Mouse (Mus musculus) left cerebral cortex, adult 2 months (tissue): ENCODE measurements at regions not wholly inside any gene's neighbourhood (a gene's known extent, or its start where the extent isn't known, plus 50 kb on each side); places are given as distances from the start of the nearest gene placed in this dataset.

Experiments
- DNase-seq, 2 experiments: peaks; one replicate each; pipeline ENCODE4 v3.0.0; 2021 to 2022; ENCODE audit warnings: low spot score in 2 of 2, mixed read lengths in 1 of 2; ENCODE audit errors: extremely low spot score in 1 of 2
- H3K27ac ChIP-seq: fragments of 200-600 bp; 2 replicates; pipeline ENCODE4 v1.8.1; 2022
- H3K4me3 ChIP-seq: fragments of 200-600 bp; 2 replicates; pipeline ENCODE4 v1.8.1; 2022
- CTCF ChIP-seq: fragments of 200-600 bp; IDR thresholded peaks from 2 replicates; pipeline ENCODE4 v1.8.1; 2022; ENCODE audit warnings: antibody characterized with exemption, mild to moderate bottlenecking, moderate library complexity
- intact Hi-C: fragments of 180-260 bp; cut with DNase I; formaldehyde crosslinking; loops from one replicate; pipeline ENCODE4 v1.15.1; 2025

GRCm38 (mm10) chr2:51443946-51444345 lies 183.4 kb upstream of the Tas2r134 start:
- no peak for TF ChIP-seq CTCF
- Histone ChIP-seq H3K27ac (no peak overlapping the region), H3K4me3 (no peak overlapping the region)
- intact Hi-C loops = no loop called here
- no peak for DNase-seq

- no peak for TF ChIP-seq CTCF
These were observed 188.3 kb upstream of the Tas2r134 start for GRCm38 (mm10) chr2:51439047-51439446.

GRCm38 (mm10) chr2:51436590-51436989 lies 190.7 kb upstream of the Tas2r134 start:
- Histone ChIP-seq H3K27ac (no peak overlapping the region), H3K4me3 (no peak overlapping the region)
- TF ChIP-seq CTCF = peak; percentile 47
- intact Hi-C loops = loop anchor here (5.0 kb wide), 1 partner anchor 289 kb away; the partner anchor contains the start of gene Rnd3
- no peak for DNase-seq

More at GRCm38 (mm10) chr2:51439047-51439446, 188.3 kb upstream of the Tas2r134 start:
- H3K27ac ChIP-seq = no peak overlapping the region
- intact Hi-C loops = loop anchor here (5.0 kb wide), 1 partner anchor 292 kb away; the partner anchor contains the start of gene Rnd3
- H3K4me3 ChIP-seq = no peak overlapping the region
- no peak for DNase-seq

GRCm38 (mm10) chr2:51431564-51431963 lies 195.7 kb upstream of the Tas2r134 start:
- Histone ChIP-seq H3K27ac (no peak overlapping the region), H3K4me3 (no peak overlapping the region)
- no peak for DNase-seq
- no peak for TF ChIP-seq CTCF
- intact Hi-C loops = no loop called here

GRCm38 (mm10) chr2:51429716-51430115 lies 197.6 kb upstream of the Tas2r134 start:
- intact Hi-C loops = no loop called here
- Histone ChIP-seq H3K4me3 (no peak overlapping the region), H3K27ac (no peak overlapping the region)
- DNase-seq = no peak
- no peak for TF ChIP-seq CTCF

GRCm38 (mm10) chr2:51422442-51422841 lies 204.9 kb upstream of the Tas2r134 start:
- no peak for TF ChIP-seq CTCF
- intact Hi-C loops = no loop called here
- no peak for DNase-seq
- no peak overlapping the region for H3K4me3 ChIP-seq
- no peak overlapping the region for H3K27ac ChIP-seq

- Histone ChIP-seq H3K4me3 (no peak overlapping the region), H3K27ac (no peak overlapping the region)
- no peak for TF ChIP-seq CTCF
- DNase-seq = no peak
- intact Hi-C loops = no loop called here
These were observed 209.2 kb upstream of the Tas2r134 start for GRCm38 (mm10) chr2:51417908-51418690.

GRCm38 (mm10) chr2:51388390-51388789 lies 238.9 kb upstream of the Tas2r134 start:
- no peak overlapping the region for H3K27ac ChIP-seq
- DNase-seq = no peak
- H3K4me3 ChIP-seq = no peak overlapping the region
- no peak for TF ChIP-seq CTCF
- intact Hi-C loops = no loop called here

- no peak overlapping the region for H3K4me3 ChIP-seq
- TF ChIP-seq CTCF = no peak
- H3K27ac ChIP-seq = no peak overlapping the region
- intact Hi-C loops = no loop called here
- no peak for DNase-seq
These were observed 238.2 kb upstream of the Rnd3 start for GRCm38 (mm10) chr2:51387136-51387535.

- intact Hi-C loops = no loop called here
- no peak for DNase-seq
- Histone ChIP-seq H3K27ac (no peak overlapping the region), H3K4me3 (no peak overlapping the region)
- no peak for TF ChIP-seq CTCF
These were observed 227.7 kb upstream of the Rnd3 start for GRCm38 (mm10) chr2:51376597-51376996.

- no peak for DNase-seq
- Histone ChIP-seq H3K4me3 (no peak overlapping the region), H3K27ac (no peak overlapping the region)
- TF ChIP-seq CTCF = no peak
- intact Hi-C loops = no loop called here
These were observed 225.7 kb upstream of the Rnd3 start for GRCm38 (mm10) chr2:51374636-51375035.

- no peak for TF ChIP-seq CTCF
- Histone ChIP-seq H3K27ac (no peak overlapping the region), H3K4me3 (no peak overlapping the region)
- DNase-seq = no peak
- intact Hi-C loops = no loop called here
These were observed 223.9 kb upstream of the Rnd3 start for GRCm38 (mm10) chr2:51372771-51373170.
